Mouse (Mus musculus): ENCODE measurements around the gene Ldb2.

DNA sequence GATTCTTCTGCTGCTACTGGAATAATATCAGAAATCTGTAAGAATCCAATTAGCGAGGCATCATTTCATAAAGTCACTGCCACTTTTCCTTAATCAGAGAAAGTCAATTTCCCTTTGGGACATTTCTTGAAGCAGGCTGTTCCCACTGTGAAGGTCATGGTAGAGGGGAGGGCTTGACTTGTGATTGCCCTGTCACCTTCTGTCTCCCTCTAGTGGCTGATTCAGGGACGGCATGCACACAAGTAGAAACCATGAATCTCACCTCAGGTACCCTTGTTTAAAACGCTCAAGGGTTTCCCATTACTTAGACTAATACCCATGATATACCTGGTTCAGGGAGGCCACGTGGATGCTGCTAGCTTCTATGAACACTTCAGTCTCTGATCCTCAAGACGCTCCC is 31.8 kb upstream of the Ldb2 start:
- TF ChIP-seq CTCF (IDR thresholded peaks at IDR 0.05; ENCODE audit: low read depth, low read length) (peak; percentile 68), EP300 (IDR thresholded peaks at IDR 0.05; ENCODE audit: insufficient read depth, low read depth, low read length) (no peak)

Measured in ES-Bruce4 (cell line).